Mouse (Mus musculus): ENCODE data around the gene Man1c1. TPM values are rescaled to one million over a fixed set of nuclear protein-coding genes. Genes with fewer than 3 reads are reported as not detected.
A peak's percentile ranks its signal among the peaks of the same experiment; 100 is the strongest.

Man1c1 gene
- total RNA-seq, 2 experiments from 2014 or later = 14.2 to 16.3 TPM

- no peak for DNase-seq (ENCODE audit: low spot score in 2 of 2)
Measured at GRCm38 (mm10) chr4:134612070-134612667, 91.9 kb downstream of the Man1c1 start.

DNA sequence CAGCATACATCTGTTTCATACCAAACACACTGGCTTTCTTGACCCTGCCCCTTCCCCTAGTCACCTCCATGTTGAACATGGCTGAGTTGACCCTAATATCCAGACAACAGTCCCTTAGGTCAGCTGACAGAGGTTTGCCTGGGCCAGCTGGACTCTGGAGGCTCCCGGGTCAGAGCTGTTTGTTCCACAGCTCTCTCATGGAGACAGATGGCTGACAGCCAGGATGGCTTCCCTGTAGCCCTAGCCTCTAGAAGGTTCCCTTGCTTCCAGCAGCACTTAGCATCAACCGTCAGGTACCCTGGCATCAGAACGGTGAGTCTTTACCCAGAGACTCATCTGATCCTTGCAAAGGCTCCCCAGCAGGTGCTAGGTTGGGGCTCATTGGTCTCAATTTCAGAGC lies 93.5 kb downstream of the Man1c1 start:
- no peak for DNase-seq (ENCODE audit: low spot score in 2 of 2)

GRCm38 (mm10) chr4:134607679-134608078 lies 96.4 kb downstream of the Man1c1 start:
- no peak for DNase-seq (ENCODE audit: low spot score in 2 of 2)

GRCm38 (mm10) chr4:134606054-134606453 lies 98.0 kb downstream of the Man1c1 start:
- DNase-seq (ENCODE audit: low spot score in 2 of 2) = no peak

GRCm38 (mm10) chr4:134604472-134604871 lies 99.6 kb downstream of the Man1c1 start:
- DNase-seq (ENCODE audit: low spot score in 2 of 2) = no peak

GRCm38 (mm10) chr4:134603553-134603952 lies 100.5 kb downstream of the Man1c1 start:
- no peak for DNase-seq (ENCODE audit: low spot score in 2 of 2)

DNA sequence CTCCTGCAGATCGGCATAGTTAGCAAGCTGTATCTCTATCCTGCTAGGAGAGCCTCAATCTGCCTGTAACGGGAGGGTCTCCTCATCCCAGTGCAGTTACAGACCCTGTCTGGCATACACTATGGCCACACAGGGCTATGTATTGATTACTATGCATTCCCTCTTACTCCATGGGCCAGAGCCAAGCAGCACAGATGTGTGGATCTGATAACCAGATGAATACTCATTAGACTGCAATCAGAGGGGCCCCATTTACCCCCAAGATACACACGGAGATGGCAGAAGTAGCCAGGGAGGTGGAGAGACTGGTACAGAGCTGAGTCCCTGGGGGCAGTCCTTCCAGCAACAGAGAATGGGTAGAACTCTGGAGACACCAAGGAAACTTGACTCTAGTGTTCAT lies 101.5 kb downstream of the Man1c1 start:
- no peak for DNase-seq (ENCODE audit: low spot score in 2 of 2)

DNA sequence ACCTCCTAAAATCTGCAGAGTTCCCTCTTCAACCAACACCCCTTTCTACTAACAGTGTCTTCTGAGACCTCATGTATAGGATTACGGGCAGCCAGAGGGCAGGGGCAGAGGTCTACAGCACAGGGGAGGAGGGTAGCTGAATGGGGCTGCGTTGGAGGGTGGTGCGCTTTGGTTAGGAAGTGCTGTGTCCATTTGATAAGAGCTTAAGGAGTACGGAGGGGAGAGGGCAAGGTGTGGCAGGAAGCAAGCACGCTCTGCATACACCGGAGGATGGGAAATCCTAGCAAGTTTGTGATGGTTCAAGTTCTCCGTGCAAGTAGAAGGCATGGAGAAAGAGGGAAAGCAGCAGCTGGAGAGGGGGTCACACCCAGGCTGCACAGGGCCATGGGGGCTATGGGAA lies 102.1 kb downstream of the Man1c1 start:
- no peak for DNase-seq (ENCODE audit: low spot score in 2 of 2)

DNA sequence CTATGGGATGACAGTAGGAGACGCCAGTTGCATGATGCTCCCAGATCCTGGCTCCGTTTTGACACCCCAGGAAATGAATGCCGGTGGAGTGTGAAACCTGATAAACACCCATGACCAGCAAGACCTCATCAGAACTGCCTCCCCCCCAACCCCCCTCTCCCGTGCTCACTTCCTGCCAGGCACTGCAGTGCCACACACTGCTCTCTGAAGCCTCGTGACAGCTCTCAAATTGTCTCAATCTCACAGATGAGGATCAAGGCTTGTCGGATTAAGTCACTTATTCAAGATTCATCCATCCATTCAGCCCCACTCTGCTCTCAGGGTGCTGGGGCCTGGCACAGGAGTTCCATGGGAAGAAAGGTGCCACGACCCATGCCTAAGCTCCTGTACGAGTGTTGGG lies 102.7 kb downstream of the Man1c1 start:
- no peak for DNase-seq (ENCODE audit: low spot score in 2 of 2)

DNA sequence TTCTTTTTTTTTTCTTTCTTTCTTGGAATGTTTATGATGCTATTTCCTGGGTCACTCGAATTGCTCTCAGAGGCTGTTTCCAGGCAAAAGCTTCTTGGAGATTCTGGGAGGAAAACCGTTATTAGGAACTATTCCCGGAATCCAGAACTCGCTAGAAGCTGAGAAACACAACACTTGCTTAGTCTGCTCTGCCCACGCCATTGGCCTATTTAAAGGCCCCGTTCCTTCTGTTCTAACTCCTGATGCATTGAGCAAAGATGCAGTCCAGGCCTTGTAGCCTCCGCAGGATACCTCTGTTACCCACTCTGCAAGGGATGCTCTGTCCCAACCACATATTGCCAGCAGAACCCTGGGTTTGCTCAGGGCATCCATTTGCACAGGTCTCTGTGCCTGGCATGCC lies 103.3 kb downstream of the Man1c1 start:
- no peak for DNase-seq (ENCODE audit: low spot score in 2 of 2)

DNA sequence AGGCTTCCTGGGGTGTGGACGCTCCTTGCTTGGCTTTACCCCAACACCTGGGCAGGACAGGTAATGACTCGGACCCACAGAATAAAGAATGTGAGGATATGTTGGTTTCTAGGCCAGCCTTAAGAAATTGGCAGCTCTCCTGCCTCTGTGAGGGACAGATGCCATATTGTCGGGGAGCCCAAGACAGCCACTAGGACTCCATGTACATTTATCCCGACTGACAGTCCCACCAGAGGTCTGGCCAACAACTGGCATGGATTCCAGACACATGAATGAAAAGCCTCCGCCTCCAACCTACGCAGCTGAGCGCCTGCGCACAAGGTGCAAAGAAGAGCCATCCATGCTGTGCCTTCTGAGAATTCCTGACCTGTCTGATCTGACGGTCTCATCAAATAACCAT lies 104.0 kb downstream of the Man1c1 start:
- DNase-seq (ENCODE audit: low spot score in 2 of 2) = no peak

- DNase-seq (ENCODE audit: low spot score in 2 of 2) = no peak
Measured at GRCm38 (mm10) chr4:134596816-134597692, 107.0 kb downstream of the Man1c1 start.

GRCm38 (mm10) chr4:134594731-134595439 lies 109.2 kb downstream of the Man1c1 start:
- no peak for DNase-seq (ENCODE audit: low spot score in 2 of 2)

DNA sequence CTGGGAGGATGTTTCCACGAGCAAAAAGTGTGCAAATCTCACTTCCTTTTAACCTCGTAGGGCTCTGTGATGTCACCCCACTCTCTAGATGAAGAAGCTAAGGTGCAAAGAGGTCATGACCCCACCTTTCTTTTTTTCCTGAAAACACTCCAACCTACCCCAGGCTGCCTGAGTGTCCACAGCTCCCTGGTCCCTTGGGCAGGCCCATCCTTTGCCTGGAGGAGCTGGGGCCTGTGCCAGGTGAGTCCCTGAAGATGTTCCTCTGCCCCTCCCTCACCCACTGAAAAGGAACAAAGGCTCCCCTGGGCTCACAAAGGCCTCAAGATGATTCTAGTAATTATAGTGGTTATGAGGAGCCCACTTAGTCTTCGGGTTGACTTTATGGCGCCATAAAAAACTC lies 111.6 kb downstream of the Man1c1 start:
- DNase-seq (ENCODE audit: low spot score in 2 of 2) = no peak

- DNase-seq (ENCODE audit: low spot score in 2 of 2) = peak; percentile 62 to 71
Measured at GRCm38 (mm10) chr4:134591506-134592061, 112.5 kb downstream of the Man1c1 start.

DNA sequence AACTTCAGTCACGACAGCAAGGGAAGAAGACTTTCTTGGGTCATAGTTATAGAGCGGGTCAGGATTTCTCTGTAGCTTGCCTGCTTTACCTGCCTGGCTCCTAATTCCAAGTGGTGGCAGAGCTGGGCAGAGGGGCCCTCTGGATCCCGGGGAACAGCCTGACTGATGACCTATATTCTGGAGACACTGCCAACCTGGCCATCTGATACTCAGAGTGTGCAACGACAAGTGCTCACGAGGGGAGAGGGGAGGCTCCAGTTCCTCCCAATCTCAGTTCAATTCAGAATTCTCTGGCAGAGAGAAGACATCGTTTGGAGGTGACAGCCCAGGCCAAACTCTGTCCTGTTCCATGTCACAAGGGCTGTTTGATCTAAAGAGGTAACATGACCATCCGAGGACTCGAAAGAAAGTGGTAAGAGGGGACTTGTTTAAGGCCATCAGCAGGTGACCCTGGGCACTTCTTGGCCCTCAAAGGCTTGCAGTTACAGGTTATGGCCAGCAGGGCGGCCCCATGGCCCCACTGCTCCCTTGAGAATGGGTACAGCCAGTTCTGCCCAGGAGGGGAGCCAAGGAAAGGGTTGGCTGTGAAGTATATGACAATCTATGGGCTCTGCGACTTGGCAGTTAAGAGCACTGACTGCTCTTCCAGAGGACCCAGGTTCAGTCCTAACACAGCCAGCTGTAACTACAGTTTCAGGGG lies 113.7 kb downstream of the Man1c1 start:
- DNase-seq (ENCODE audit: low spot score in 2 of 2) = no peak

GRCm38 (mm10) chr4:134589786-134590185 lies 114.3 kb downstream of the Man1c1 start:
- no peak for DNase-seq (ENCODE audit: low spot score in 2 of 2)

DNA sequence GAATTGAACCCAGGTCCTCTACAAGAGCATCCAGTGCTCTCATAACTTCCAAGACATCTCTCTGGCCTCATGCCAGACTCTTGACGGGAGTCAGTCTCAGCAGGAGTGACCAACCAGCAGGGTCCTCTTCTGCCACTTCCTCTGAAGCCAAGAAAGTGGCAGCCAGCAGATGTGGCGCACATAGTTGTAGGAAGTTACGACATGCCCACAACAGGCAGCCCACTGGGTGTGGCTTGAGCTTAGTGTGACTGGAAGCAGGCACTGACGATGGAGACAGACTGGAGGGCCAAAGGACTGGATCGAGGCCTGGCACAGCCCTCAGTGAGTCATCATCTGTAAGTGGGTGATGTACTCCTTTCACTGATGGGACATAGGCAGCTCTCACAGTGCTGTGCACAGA lies 115.1 kb downstream of the Man1c1 start:
- no peak for DNase-seq (ENCODE audit: low spot score in 2 of 2)

- DNase-seq (ENCODE audit: low spot score in 2 of 2) = no peak
Measured at GRCm38 (mm10) chr4:134588287-134588686, 115.8 kb downstream of the Man1c1 start.

- no peak for DNase-seq (ENCODE audit: low spot score in 2 of 2)
Measured at GRCm38 (mm10) chr4:134587636-134588197, 116.4 kb downstream of the Man1c1 start.

- DNase-seq (ENCODE audit: low spot score in 2 of 2) = no peak
Measured at GRCm38 (mm10) chr4:134586631-134587030, 117.5 kb downstream of the Man1c1 start.

Data from layer of hippocampus, postnatal 10 days (tissue).